25 mouse cellular contexts compared by ENCODE assay signal in the genomic region with DNA sequence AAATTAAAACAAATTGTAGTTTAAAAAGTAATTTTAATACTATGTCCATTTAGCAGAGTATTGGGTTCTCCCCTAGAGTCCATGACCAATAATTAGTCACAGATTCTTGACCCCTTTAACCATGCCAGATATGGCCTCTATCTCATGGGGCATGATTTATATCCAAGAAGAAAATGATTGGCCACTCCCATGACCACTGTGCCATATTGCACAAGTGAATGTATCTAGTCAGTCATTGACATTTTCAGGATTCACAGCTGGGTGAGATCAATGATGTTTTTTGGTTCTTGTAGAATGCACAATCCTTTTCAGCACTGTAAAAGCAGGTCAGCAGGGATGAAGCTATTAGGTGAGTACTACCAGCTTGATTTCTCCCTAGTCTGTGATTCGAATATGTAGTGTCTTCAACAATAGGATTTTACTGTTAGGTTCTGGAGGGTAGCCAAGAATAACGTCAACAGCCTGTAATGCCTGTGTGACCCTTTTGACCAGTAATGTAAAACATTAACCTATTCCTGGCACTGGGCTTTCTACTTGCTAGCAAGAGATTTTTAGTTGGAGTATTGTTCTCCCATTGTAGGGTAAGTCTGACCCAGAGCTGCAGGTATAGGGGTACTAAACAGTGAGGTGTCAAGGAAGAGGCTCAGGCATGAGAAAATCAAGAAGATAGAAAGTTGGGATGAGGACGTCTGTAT. TPM values are rescaled to one million over a fixed set of nuclear protein-coding genes. Genes with fewer than 3 reads are reported as not detected.
DNase-seq lines count a peak whose midpoint lies in the region; ATAC-seq lines count a peak whose summit lies in the region.
"Had no signal": no experiment of that assay in that cellular context is flagged by ENCODE, and none has a peak within 500 bp of the region (broad histone marks: within the 10 kb centered on the region; RNA-seq: fewer than 3 reads in every experiment).

No protein-coding gene starts in this region.

- no peak overlapping the region for H3K27ac ChIP-seq in kidney, embryonic 16.5 days (ENCODE audit: low read length)
- H3K27ac ChIP-seq in liver, embryonic 15.5 days (replicated peaks), result no peak overlapping the region
- H3K27ac ChIP-seq: embryonic facial prominence, embryonic 12.5 days; forebrain, embryonic 15.5 days; heart, embryonic 10.5 days had no signal

- no peak overlapping the region for H3K4me3 ChIP-seq in kidney, embryonic 16.5 days (ENCODE audit: low read length)
- H3K4me3 ChIP-seq in liver, embryonic 15.5 days (replicated peaks), result no peak overlapping the region
- H3K4me3 ChIP-seq: embryonic facial prominence, embryonic 12.5 days; forebrain, embryonic 15.5 days; heart, embryonic 10.5 days had no signal

- intact Hi-C loops in left cerebral cortex, postnatal 4 days (cut with DNase I), result no loop called here

- no peaks in the 10 kb centered on the region for H3K9me3 ChIP-seq in kidney, embryonic 16.5 days (ENCODE audit: low read length)
- H3K9me3 ChIP-seq in liver, embryonic 15.5 days (replicated peaks), result no peaks in the 10 kb centered on the region
- H3K9me3 ChIP-seq: embryonic facial prominence, embryonic 12.5 days; forebrain, embryonic 15.5 days; heart, embryonic 10.5 days had no signal

- no peaks in the 10 kb centered on the region for H3K4me1 ChIP-seq in kidney, embryonic 16.5 days (ENCODE audit: insufficient read depth, low read length)
- no peaks in the 10 kb centered on the region for H3K4me1 ChIP-seq in liver, embryonic 15.5 days (replicated peaks)
- H3K4me1 ChIP-seq: embryonic facial prominence, embryonic 12.5 days; forebrain, embryonic 15.5 days; heart, embryonic 10.5 days had no signal

- no peak overlapping the region for H3K4me2 ChIP-seq in kidney, embryonic 16.5 days (replicated peaks; ENCODE audit: low read depth, low read length)
- no peak overlapping the region for H3K4me2 ChIP-seq in liver, embryonic 15.5 days
- H3K4me2 ChIP-seq: embryonic facial prominence, embryonic 12.5 days; forebrain, embryonic 15.5 days had no signal

- H3K36me3 ChIP-seq in kidney, embryonic 16.5 days (ENCODE audit: insufficient read depth, low read length), result no peaks in the 10 kb centered on the region
- H3K36me3 ChIP-seq in liver, embryonic 15.5 days (replicated peaks), result no peaks in the 10 kb centered on the region
- H3K36me3 ChIP-seq: embryonic facial prominence, embryonic 12.5 days; forebrain, embryonic 15.5 days; heart, embryonic 10.5 days had no signal

- no peak for ATAC-seq in kidney, embryonic 16.5 days (ENCODE audit: low FRiP score, low TSS enrichment)
- ATAC-seq in liver, embryonic 15.5 days (ENCODE audit: insufficient read depth), result peak; percentile 49; the same call in 1 of the 2 replicates
- ATAC-seq: forebrain, embryonic 15.5 days had no signal

- peak; percentile 2 to 35 for DNase-seq in kidney, adult 8-10 months
- peak; percentile 5 to 52 for DNase-seq in kidney, postnatal 36 days
- no peak for DNase-seq in kidney, adult 11 months
- no peak for DNase-seq in liver
- no peak for DNase-seq in left cerebral cortex, postnatal 4 days
- DNase-seq: adrenal gland, postnatal 10 days; cerebellum, adult 11-12 months; cerebellum, adult 9-10 months; cerebellum, postnatal 25 days; gastrocnemius, postnatal 10 days; heart, adult 18-20 months; heart, postnatal 10 days; heart, postnatal 4 days had no signal

- WGBS in kidney, embryonic 16.5 days, result 38% methylated on average over 3 of the region's 3 CpGs
- WGBS in liver, embryonic 15.5 days (ENCODE audit: insufficient replicate concordance), result 43% methylated on average over 3 of the region's 3 CpGs

- no peak overlapping the region for H3K9ac ChIP-seq in kidney, embryonic 16.5 days (replicated peaks; ENCODE audit: low read length)
- H3K9ac ChIP-seq in liver, embryonic 15.5 days, result no peak overlapping the region
- H3K9ac ChIP-seq: embryonic facial prominence, embryonic 12.5 days; forebrain, embryonic 15.5 days had no signal

- H3K27me3 ChIP-seq in kidney, embryonic 16.5 days (ENCODE audit: insufficient read depth, low read length), result no peaks in the 10 kb centered on the region
- no peaks in the 10 kb centered on the region for H3K27me3 ChIP-seq in liver, embryonic 15.5 days
- H3K27me3 ChIP-seq: embryonic facial prominence, embryonic 12.5 days; forebrain, embryonic 15.5 days had no signal

RNA-seq across cellular contexts. Expression of a gene that starts 8.0 kb away (rescaled TPM):
- 0.16 and 0.17 TPM in 2 replicates for polyA plus RNA-seq in kidney, embryonic 16.5 days (2015; fragmentation: Nextera tagmentation; extraction: Ambion mirVana)
- polyA plus RNA-seq in liver, embryonic 15.5 days (2015; fragmentation: Nextera tagmentation; extraction: Ambion mirVana), result not detected in 2 replicates
- total RNA-seq in left cerebral cortex, postnatal 4 days (2021), result not detected
- total RNA-seq: adrenal gland, postnatal 10 days; adrenal gland, postnatal 4 days; gastrocnemius, postnatal 10 days; gastrocnemius, postnatal 4 days; heart, adult 18-20 months; heart, postnatal 10 days; heart, postnatal 4 days; MEL had no signal
- polyA plus RNA-seq: cortical plate, adult 2 months had no signal

RNA-seq across cellular contexts. Expression of a gene that starts 9.1 kb away (rescaled TPM):
- polyA plus RNA-seq in kidney, embryonic 16.5 days (2015; fragmentation: Nextera tagmentation; extraction: Ambion mirVana), result not detected in 2 replicates
- not detected in 2 replicates for polyA plus RNA-seq in liver, embryonic 15.5 days (2015; fragmentation: Nextera tagmentation; extraction: Ambion mirVana)
- total RNA-seq in left cerebral cortex, postnatal 4 days (2021), result not detected
- total RNA-seq: adrenal gland, postnatal 10 days; adrenal gland, postnatal 4 days; gastrocnemius, postnatal 10 days; gastrocnemius, postnatal 4 days; heart, adult 18-20 months; heart, postnatal 10 days; heart, postnatal 4 days; MEL had no signal
- polyA plus RNA-seq: C2C12; cortical plate, adult 2 months; forebrain, embryonic 11.5 days; heart, embryonic 14.5 days had no signal

RNA-seq across cellular contexts. Expression of a gene that starts 19.6 kb away (rescaled TPM):
- 6.8 and 7.0 TPM in 2 replicates for polyA plus RNA-seq in kidney, embryonic 16.5 days (2015; fragmentation: Nextera tagmentation; extraction: Ambion mirVana)
- 1.1 and 1.2 TPM in 2 replicates for polyA plus RNA-seq in liver, embryonic 15.5 days (2015; fragmentation: Nextera tagmentation; extraction: Ambion mirVana)
- total RNA-seq in left cerebral cortex, postnatal 4 days (2021), result 10 to 100 TPM; 13.7 to 13.9 TPM

RNA-seq across cellular contexts. Expression of a gene that starts 31.0 kb away (rescaled TPM):
- polyA plus RNA-seq in kidney, embryonic 16.5 days (2015; fragmentation: Nextera tagmentation; extraction: Ambion mirVana), result not detected in 2 replicates
- not detected in 2 replicates for polyA plus RNA-seq in liver, embryonic 15.5 days (2015; fragmentation: Nextera tagmentation; extraction: Ambion mirVana)
- not detected for total RNA-seq in left cerebral cortex, postnatal 4 days (2021)
- total RNA-seq: adrenal gland, postnatal 10 days; adrenal gland, postnatal 4 days; gastrocnemius, postnatal 10 days; gastrocnemius, postnatal 4 days; heart, adult 18-20 months; heart, postnatal 10 days; heart, postnatal 4 days; MEL had no signal
- polyA plus RNA-seq: C2C12; cortical plate, adult 2 months; embryonic facial prominence, embryonic 12.5 days; forebrain, embryonic 11.5 days; forebrain, embryonic 15.5 days; heart, embryonic 10.5 days; heart, embryonic 14.5 days had no signal

RNA-seq across cellular contexts. Expression of a gene that starts 49.3 kb away (rescaled TPM):
- polyA plus RNA-seq in kidney, embryonic 16.5 days (2015; fragmentation: Nextera tagmentation; extraction: Ambion mirVana), result 9.9 and 19.3 TPM in 2 replicates
- 4.8 and 7.3 TPM in 2 replicates for polyA plus RNA-seq in liver, embryonic 15.5 days (2015; fragmentation: Nextera tagmentation; extraction: Ambion mirVana)
- total RNA-seq in left cerebral cortex, postnatal 4 days (2021), result 10 to 100 TPM; 36.2 to 49.5 TPM

Comparison
In these comparisons a context has a peak if more than half of its experiments do, and no peak if none do; other contexts are left out.
1. DNase-seq: peak in kidney, adult 8-10 months (2 of 2) and kidney, postnatal 36 days (2 of 2); none in kidney, adult 11 months (single experiment), liver (single experiment) and left cerebral cortex, postnatal 4 days (single experiment).